Mouse (Mus musculus): ENCODE measurements around the gene Olah. TPM values are rescaled to one million over a fixed set of nuclear protein-coding genes. Genes with fewer than 3 reads are reported as not detected.

The Olah gene
- total and polyA plus RNA-seq, 3 experiments, result 0.39 TPM; not detected in 2

DNA sequence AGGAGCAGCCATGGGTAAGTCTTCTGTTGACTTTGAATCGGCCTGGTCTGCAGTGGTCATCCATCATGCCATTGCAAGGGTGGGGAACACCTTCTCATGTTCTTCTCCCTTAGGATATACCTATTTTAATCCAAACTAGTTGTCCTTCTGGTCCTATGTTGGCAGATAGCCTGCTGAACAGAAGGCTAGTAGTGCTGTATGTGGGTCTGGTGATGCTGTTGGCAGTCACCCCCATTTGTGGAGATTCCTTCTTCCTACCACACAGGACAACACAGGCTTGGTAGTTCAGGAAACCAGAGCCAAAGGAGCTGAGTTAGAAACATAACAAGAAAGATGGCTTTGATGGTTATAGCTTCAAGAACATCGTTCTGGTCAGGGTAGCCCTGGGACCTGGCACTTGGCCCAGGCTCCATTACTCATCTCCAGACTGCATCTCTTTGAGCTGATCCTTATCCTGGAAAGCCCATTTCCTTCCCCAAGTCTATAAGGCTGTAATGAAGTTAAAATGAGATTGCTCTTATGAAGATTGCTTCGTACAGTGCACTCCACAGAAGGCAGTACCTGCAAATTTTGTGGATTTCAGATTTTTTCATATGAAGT lies 91.5 kb downstream of the Olah start:
- H3K4me1 ChIP-seq (ENCODE audit: control insufficient read depth in 1 of 2, insufficient read depth in 2 of 2), result no peaks in the 10 kb centered on the region
- no peak overlapping the region for H3K9ac ChIP-seq (ENCODE audit: insufficient read depth, low read depth)
- in situ Hi-C loops (cut with MboI; ENCODE audit: low pct_ligation_motif_present, low pct_unique_long_range_greater_than_20kb, low sequenced_read_pairs) (no loop called here), dilution Hi-C loops (cut with MboI; ENCODE audit: extremely low pct_ligation_motif_present, extremely low pct_unique_long_range_greater_than_20kb, low sequenced_read_pairs) (no loop called here)
- H3K4me3 ChIP-seq (replicated peaks in 1 of 3; ENCODE audit: low read depth in 2 of 3, low read length in 2 of 3, poor library complexity in 1 of 3), result no peak overlapping the region
- no peaks in the 10 kb centered on the region for H3K79me2 ChIP-seq (replicated peaks; ENCODE audit: control insufficient read depth, extremely low read depth, insufficient read depth, poor library complexity, severe bottlenecking)
- H3K27ac ChIP-seq (ENCODE audit: insufficient read depth, low read depth), result no peak overlapping the region
- DNase-seq (ENCODE audit: extremely low read depth), result no peak
- H3K27me3 ChIP-seq (replicated peaks), result no peaks in the 10 kb centered on the region
- H3K4me2 ChIP-seq (ENCODE audit: insufficient read depth, low read depth, poor library complexity, severe bottlenecking), result no peak overlapping the region
- peaks cover 2 to 23% of the 10 kb centered on the region in 2 experiments for H3K36me3 ChIP-seq (replicated peaks in 1 of 2; ENCODE audit: control insufficient read depth in 1 of 2, insufficient read depth in 1 of 2, low read length in 1 of 2)
- no peak for TF ChIP-seq KAT2A (IDR thresholded peaks at IDR 0.05; ENCODE audit: insufficient replicate concordance, low read length)
- no peak for TF ChIP-seq TBP (conservative IDR thresholded peaks at IDR 0.05; ENCODE audit: low read depth, low read length)
- TF ChIP-seq RCOR1 (conservative IDR thresholded peaks at IDR 0.05; ENCODE audit: low read depth, low read length), result no peak
- no peak for TF ChIP-seq JUN (IDR thresholded peaks at IDR 0.05; ENCODE audit: insufficient read depth, low read depth, low read length)
- TF ChIP-seq E2F4 (IDR thresholded peaks at IDR 0.05; ENCODE audit: insufficient replicate concordance, low read depth, low read length), result no peak
- no peak for TF ChIP-seq MXI1 (IDR thresholded peaks at IDR 0.05; ENCODE audit: low read depth, low read length)
- no peak for TF ChIP-seq PAX5 (IDR thresholded peaks at IDR 0.05; ENCODE audit: low read length)
- TF ChIP-seq UBTF (IDR thresholded peaks at IDR 0.05; ENCODE audit: low read depth, low read length), result no peak
- no peak for TF ChIP-seq ZC3H11A (IDR thresholded peaks at IDR 0.05; ENCODE audit: low read depth, low read length)
- no peak for TF ChIP-seq BHLHE40 (IDR thresholded peaks at IDR 0.05; ENCODE audit: low read depth, low read length)
- TF ChIP-seq ZNF384 (IDR thresholded peaks at IDR 0.05; ENCODE audit: low read depth, low read length), result no peak
- TF ChIP-seq MAX (IDR thresholded peaks at IDR 0.05; ENCODE audit: low read length), result no peak
- no peak for TF ChIP-seq CHD1 (IDR thresholded peaks at IDR 0.05; ENCODE audit: low read depth, low read length)
- TF ChIP-seq NRF1 (IDR thresholded peaks at IDR 0.05; ENCODE audit: low read depth, low read length), result no peak
- no peak for TF ChIP-seq ZKSCAN1 (IDR thresholded peaks at IDR 0.05; ENCODE audit: borderline replicate concordance, low read depth, low read length)
- no peak for TF ChIP-seq ELF1 (IDR thresholded peaks at IDR 0.05; ENCODE audit: low read depth, low read length)
- TF ChIP-seq MYC (IDR thresholded peaks at IDR 0.05; ENCODE audit: low read depth, low read length), result no peak
- TF ChIP-seq USF2 (conservative IDR thresholded peaks at IDR 0.05; ENCODE audit: low read depth, low read length), result no peak
- no peak for TF ChIP-seq USF1 (IDR thresholded peaks at IDR 0.05; ENCODE audit: low read depth, low read length)
- no peak for TF ChIP-seq GABPA (IDR thresholded peaks at IDR 0.05; ENCODE audit: insufficient replicate concordance, low read depth, low read length)
- peaks cover 3% of the 10 kb centered on the region for H3K9me3 ChIP-seq (replicated peaks; ENCODE audit: low read length)

- dilution Hi-C loops (cut with MboI; ENCODE audit: extremely low pct_ligation_motif_present, extremely low pct_unique_long_range_greater_than_20kb, low sequenced_read_pairs), result no loop called here
- in situ Hi-C loops (cut with MboI; ENCODE audit: low pct_ligation_motif_present, low pct_unique_long_range_greater_than_20kb, low sequenced_read_pairs), result no loop called here
- TF ChIP-seq SMC3 (IDR thresholded peaks at IDR 0.05; ENCODE audit: low read depth, low read length) (no peak), POLR2A (IDR thresholded peaks at IDR 0.05; ENCODE audit: low read depth, low read length) (no peak), ELF1 (IDR thresholded peaks at IDR 0.05; ENCODE audit: low read depth, low read length) (no peak), CHD2 (IDR thresholded peaks at IDR 0.05; ENCODE audit: low read length) (no peak), GABPA (IDR thresholded peaks at IDR 0.05; ENCODE audit: insufficient replicate concordance, low read depth, low read length) (no peak), CHD1 (IDR thresholded peaks at IDR 0.05; ENCODE audit: low read depth, low read length) (no peak)
- Histone ChIP-seq H3K9ac (ENCODE audit: insufficient read depth, low read depth) (no peak overlapping the region), H3K4me1 (ENCODE audit: control insufficient read depth in 1 of 2, insufficient read depth in 2 of 2) (peaks cover 3 to 25% of the 10 kb centered on the region in 2 experiments; a peak in 3 of 4 replicates), H3K27me3 (replicated peaks) (no peaks in the 10 kb centered on the region), H3K27ac (ENCODE audit: insufficient read depth, low read depth) (no peak overlapping the region), H3K79me2 (replicated peaks; ENCODE audit: control insufficient read depth, extremely low read depth, insufficient read depth, poor library complexity, severe bottlenecking) (no peaks in the 10 kb centered on the region; the same call in none of the 2 replicates), H3K9me3 (replicated peaks; ENCODE audit: low read length) (no peaks in the 10 kb centered on the region), H3K4me2 (ENCODE audit: insufficient read depth, low read depth, poor library complexity, severe bottlenecking) (no peak overlapping the region), H3K36me3 (replicated peaks in 1 of 2; ENCODE audit: control insufficient read depth in 1 of 2, insufficient read depth in 1 of 2, low read length in 1 of 2) (no peaks in the 10 kb centered on the region), H3K4me3 (replicated peaks in 1 of 3; ENCODE audit: low read depth in 2 of 3, low read length in 2 of 3, poor library complexity in 1 of 3) (no peak overlapping the region)
- DNase-seq (ENCODE audit: extremely low read depth), result no peak
Observed at GRCm38 (mm10) chr2:3295826-3296225, 101.2 kb downstream of the Olah start.

Data from CH12.LX (cell line).